30 mouse cellular contexts compared by ENCODE assay signal in genomic region chr10:123055205-123056000, GRCm38 (mm10). TPM values are rescaled to one million over a fixed set of nuclear protein-coding genes. Genes with fewer than 3 reads are reported as not detected.
DNase-seq lines count a peak whose midpoint lies in the region; ATAC-seq and TF ChIP-seq lines count a peak whose summit lies in the region.
"Had no signal": no experiment of that assay in that cellular context is flagged by ENCODE, and none has a peak within 500 bp of the region (broad histone marks: within the 10 kb centered on the region; RNA-seq: fewer than 3 reads in every experiment).

No protein-coding gene starts in this region.

- no peaks in the 10 kb centered on the region for H3K27me3 ChIP-seq in heart, embryonic 10.5 days (ENCODE audit: insufficient read depth, poor library complexity, severe bottlenecking)
- no peaks in the 10 kb centered on the region for H3K27me3 ChIP-seq in heart, embryonic 16.5 days (ENCODE audit: control insufficient read depth, insufficient read depth, low read length)
- H3K27me3 ChIP-seq in lung, embryonic 14.5 days (ENCODE audit: insufficient read depth, low read length), result no peaks in the 10 kb centered on the region
- H3K27me3 ChIP-seq: embryonic facial prominence, embryonic 13.5 days; forebrain, embryonic 13.5 days; hindbrain, embryonic 12.5 days; limb, embryonic 12.5 days; megakaryocyte, embryonic 14.5 days; midbrain, embryonic 15.5 days; neural tube, embryonic 12.5 days had no signal

- ATAC-seq in heart, embryonic 16.5 days (replicated peaks; ENCODE audit: extremely low read depth, insufficient read depth, low FRiP score), result no peak
- peak; percentile 77 for ATAC-seq in lung, embryonic 14.5 days (ENCODE audit: insufficient read depth)
- ATAC-seq: CD4-positive, CD25-positive, alpha-beta regulatory T cell, adult 4 months; forebrain, embryonic 13.5 days; intestine, postnatal 0 days; liver, postnatal 0 days; midbrain, embryonic 15.5 days had no signal

- H3K9me3 ChIP-seq in heart, embryonic 10.5 days, result no peaks in the 10 kb centered on the region
- H3K9me3 ChIP-seq in heart, embryonic 16.5 days (replicated peaks; ENCODE audit: control insufficient read depth, low read length), result no peaks in the 10 kb centered on the region
- H3K9me3 ChIP-seq in lung, embryonic 14.5 days (ENCODE audit: low read depth, low read length), result no peaks in the 10 kb centered on the region
- H3K9me3 ChIP-seq: embryonic facial prominence, embryonic 13.5 days; forebrain, embryonic 13.5 days; hindbrain, embryonic 12.5 days; limb, embryonic 12.5 days; megakaryocyte, embryonic 14.5 days; midbrain, embryonic 15.5 days; neural tube, embryonic 12.5 days had no signal

- H3K4me2 ChIP-seq in heart, embryonic 16.5 days (ENCODE audit: low read depth, low read length), result no peak overlapping the region
- H3K4me2 ChIP-seq in lung, embryonic 14.5 days, result no peak overlapping the region
- H3K4me2 ChIP-seq: embryonic facial prominence, embryonic 13.5 days; forebrain, embryonic 13.5 days; hindbrain, embryonic 12.5 days; limb, embryonic 12.5 days; liver, embryonic 11.5 days; midbrain, embryonic 15.5 days; neural tube, embryonic 12.5 days had no signal

- H3K4me3 ChIP-seq in heart, embryonic 10.5 days, result no peak overlapping the region
- H3K4me3 ChIP-seq in heart, embryonic 16.5 days (ENCODE audit: low read length), result no peak overlapping the region
- no peak overlapping the region for H3K4me3 ChIP-seq in lung, embryonic 14.5 days (ENCODE audit: low read depth, low read length)
- H3K4me3 ChIP-seq: embryonic facial prominence, embryonic 13.5 days; erythroblast, embryonic 14.5 days; forebrain, embryonic 13.5 days; hindbrain, embryonic 12.5 days; layer of hippocampus, adult 2 months; limb, embryonic 12.5 days; megakaryocyte, embryonic 14.5 days; midbrain, embryonic 15.5 days; neural tube, embryonic 12.5 days had no signal

- H3K27ac ChIP-seq in heart, embryonic 10.5 days, result 0 out of 2 replicates have a peak overlapping the region, but pooled peaks have one; percentile 2
- H3K27ac ChIP-seq in heart, embryonic 16.5 days (ENCODE audit: low read length), result 0 out of 2 replicates have a peak overlapping the region, but pooled peaks have one; percentile 19
- H3K27ac ChIP-seq in lung, embryonic 14.5 days (ENCODE audit: low read depth), result no peak overlapping the region
- H3K27ac ChIP-seq: embryonic facial prominence, embryonic 13.5 days; forebrain, embryonic 13.5 days; hindbrain, embryonic 12.5 days; layer of hippocampus, adult 2 months; limb, embryonic 12.5 days; midbrain, embryonic 15.5 days; neural tube, embryonic 12.5 days had no signal

- 62% methylated on average over 9 of the region's 9 CpGs for WGBS in heart, embryonic 10.5 days
- WGBS in heart, embryonic 16.5 days, result 56% methylated on average over 9 of the region's 9 CpGs
- WGBS in lung, embryonic 14.5 days, result 59% methylated on average over 9 of the region's 9 CpGs

- no peak overlapping the region for H3K9ac ChIP-seq in heart, embryonic 16.5 days (ENCODE audit: low read length)
- no peak overlapping the region for H3K9ac ChIP-seq in lung, embryonic 14.5 days
- H3K9ac ChIP-seq: embryonic facial prominence, embryonic 13.5 days; forebrain, embryonic 13.5 days; hindbrain, embryonic 12.5 days; limb, embryonic 12.5 days; liver, postnatal 0 days; midbrain, embryonic 15.5 days; neural tube, embryonic 12.5 days had no signal

- TF ChIP-seq CTCF in lung, embryonic 14.5 days (IDR thresholded peaks at IDR 0.05; ENCODE audit: low read depth), result no peak

- DNase-seq in heart, embryonic 10.5 days (ENCODE audit: low spot score), result peak; percentile 66
- no peak for DNase-seq in heart, postnatal 14 days
- no peak for DNase-seq in heart, adult 11 months
- DNase-seq in lung, embryonic 14.5 days, result peak; percentile 64
- DNase-seq in lung, adult 18-20 months, result no peak
- DNase-seq in right cerebral cortex, adult 18-20 months, result peak; percentile 31
- no peak for DNase-seq in right cerebral cortex, postnatal 25 days
- DNase-seq: adrenal gland, postnatal 14 days; cerebellum, adult 8-10 months; cerebellum, postnatal 36 days; embryo, embryonic 11 days; gastrocnemius, postnatal 10 days; kidney, postnatal 25 days; liver, postnatal 0 days; retina, postnatal 1 day; thymus, adult 18-20 months; thymus, postnatal 36 days had no signal

- H3K36me3 ChIP-seq in heart, embryonic 10.5 days, result peaks cover 17% of the 10 kb centered on the region
- H3K36me3 ChIP-seq in heart, embryonic 16.5 days (ENCODE audit: control insufficient read depth, insufficient read depth), result peaks cover 6% of the 10 kb centered on the region
- H3K36me3 ChIP-seq in lung, embryonic 14.5 days (ENCODE audit: insufficient read depth), result peaks cover 17% of the 10 kb centered on the region

- H3K4me1 ChIP-seq in heart, embryonic 10.5 days, result peaks cover 26% of the 10 kb centered on the region; the same call in 1 of the 2 replicates
- H3K4me1 ChIP-seq in heart, embryonic 16.5 days (ENCODE audit: control insufficient read depth, insufficient read depth, low read length), result peaks cover 21% of the 10 kb centered on the region
- H3K4me1 ChIP-seq in lung, embryonic 14.5 days (ENCODE audit: insufficient read depth), result 0 out of 2 replicates have a peak, but pooled peaks cover 2% of the 10 kb centered on the region
- H3K4me1 ChIP-seq: embryonic facial prominence, embryonic 13.5 days; forebrain, embryonic 13.5 days; hindbrain, embryonic 12.5 days; limb, embryonic 12.5 days; midbrain, embryonic 15.5 days; neural tube, embryonic 12.5 days had no signal

- intact Hi-C loops in heart, postnatal 14 days (cut with DNase I), result no loop called here

RNA-seq across cellular contexts. Expression of gene Mon2, which starts 20.9 kb away (rescaled TPM):
- polyA plus RNA-seq in heart, embryonic 10.5 days (2016; fragmentation: Nextera tagmentation; extraction: Ambion mirVana), result 19.1 and 19.7 TPM in 2 replicates
- 10 to 100 TPM; 51.1 to 51.4 TPM for total RNA-seq in heart, postnatal 14 days (2021)
- 14.6 and 17.6 TPM in 2 replicates for polyA plus RNA-seq in heart, embryonic 16.5 days (2015; fragmentation: Nextera tagmentation; extraction: Ambion mirVana)
- polyA plus RNA-seq in lung, embryonic 14.5 days (2014; fragmentation: Nextera tagmentation; extraction: Ambion mirVana), result 35.0 and 37.3 TPM in 2 replicates

Comparison
In these comparisons a context has a peak if more than half of its experiments do, and no peak if none do; other contexts are left out.
1. DNase-seq: peak in heart, embryonic 10.5 days (single experiment), lung, embryonic 14.5 days (single experiment) and right cerebral cortex, adult 18-20 months (single experiment); none in heart, postnatal 14 days (0 of 2), heart, adult 11 months (single experiment), lung, adult 18-20 months (0 of 2) and right cerebral cortex, postnatal 25 days (single experiment).